Mouse (Mus musculus) lung, embryonic 15.5 days (tissue): ENCODE data around the gene E030018B13Rik. TPM values are rescaled to one million over a fixed set of nuclear protein-coding genes. Genes with fewer than 3 reads are reported as not detected.

Experiments
- ATAC-seq: fragments of 200-750 bp; cut with Nextera tagmentation; 2 replicates; pipeline ENCODE4 v1.8.0; 2017; ENCODE audit warnings: moderate number of reproducible peaks, borderline replicate concordance; ENCODE audit not compliant: low FRiP score, low TSS enrichment; ENCODE audit errors: extremely low read depth
- H3K27ac ChIP-seq: fragments of 300-500 bp; sonication (generic); 2 replicates; pipeline ENCODE4 v1.5.1; 2015; ENCODE audit warnings: moderate library complexity, mild to moderate bottlenecking, inconsistent platforms
- H3K27me3 ChIP-seq: fragments of 300-500 bp; sonication (generic); 2 replicates; pipeline ENCODE4 v1.6.1; 2015; ENCODE audit warnings: inconsistent platforms
- H3K36me3 ChIP-seq: fragments of 300-500 bp; sonication (generic); 2 replicates; pipeline ENCODE4 v1.6.1; 2015; ENCODE audit warnings: inconsistent platforms
- H3K4me1 ChIP-seq: fragments of 300-500 bp; sonication (generic); 2 replicates; pipeline ENCODE4 v1.6.1; 2015; ENCODE audit warnings: inconsistent platforms
- H3K4me2 ChIP-seq: fragments of 300-500 bp; sonication (generic); 2 replicates; pipeline ENCODE4 v1.6.1; 2015; ENCODE audit warnings: inconsistent platforms, mild to moderate bottlenecking, moderate library complexity
- H3K4me3 ChIP-seq: fragments of 300-500 bp; sonication (generic); 2 replicates; pipeline ENCODE4 v1.5.1; 2015; ENCODE audit warnings: mild to moderate bottlenecking, inconsistent platforms
- H3K9ac ChIP-seq: fragments of 300-500 bp; sonication (generic); 2 replicates; pipeline ENCODE4 v1.6.1; 2015; ENCODE audit warnings: inconsistent platforms
- H3K9me3 ChIP-seq: fragments of 300-500 bp; sonication (generic); 2 replicates; pipeline ENCODE4 v1.6.1; 2016; ENCODE audit warnings: inconsistent platforms
- WGBS: fragments of 180-500 bp; shearing (Covaris S2); methylation state at CpG from one replicate; pipeline ENCODE4 v1.1.7; 2015; 5-methylcytosine and 5-hydroxymethylcytosine counted together
- polyA plus RNA-seq: library from polyadenylated mRNA; unstranded; fragments of >200 nt; fragmentation: Nextera tagmentation; extraction: Ambion mirVana; gene quantifications from 2 replicates; pipeline ENCODE4 v1.2.1, GENCODE M21; 2015

The E030018B13Rik gene
- polyA plus RNA-seq, 1 experiment from 2014 or later: 0.15 TPM

DNA sequence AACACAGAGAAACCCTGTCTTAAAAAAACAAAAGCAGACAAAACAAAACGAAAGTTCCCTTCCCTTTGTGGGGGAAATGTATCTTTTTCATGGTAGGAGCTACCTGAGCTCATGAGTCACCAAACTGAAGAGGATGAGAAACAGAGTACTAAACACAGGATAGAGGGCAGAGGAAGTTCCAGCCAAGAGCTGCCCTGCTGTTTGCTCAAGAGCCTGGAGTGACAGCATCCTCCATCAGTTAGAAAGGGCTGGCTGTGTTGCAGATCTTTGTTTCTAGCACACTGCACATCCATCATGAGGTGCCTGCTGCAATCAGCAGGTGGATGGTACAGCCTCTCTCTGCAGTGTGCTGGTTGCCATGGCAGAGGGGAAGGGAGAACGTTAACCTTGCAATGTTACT lies 27.3 kb downstream of the E030018B13Rik start:
- no peaks in the 10 kb centered on the region for H3K27me3 ChIP-seq
- no peaks in the 10 kb centered on the region for H3K9me3 ChIP-seq
- H3K27ac ChIP-seq: no peak overlapping the region
- no peaks in the 10 kb centered on the region for H3K36me3 ChIP-seq
- no peak overlapping the region for H3K4me2 ChIP-seq
- no peak overlapping the region for H3K4me3 ChIP-seq
- H3K4me1 ChIP-seq: peaks cover 10% of the 10 kb centered on the region
- 42% methylated on average over 2 of the region's 2 CpGs for WGBS
- ATAC-seq: no peak
- H3K9ac ChIP-seq: no peak overlapping the region

DNA sequence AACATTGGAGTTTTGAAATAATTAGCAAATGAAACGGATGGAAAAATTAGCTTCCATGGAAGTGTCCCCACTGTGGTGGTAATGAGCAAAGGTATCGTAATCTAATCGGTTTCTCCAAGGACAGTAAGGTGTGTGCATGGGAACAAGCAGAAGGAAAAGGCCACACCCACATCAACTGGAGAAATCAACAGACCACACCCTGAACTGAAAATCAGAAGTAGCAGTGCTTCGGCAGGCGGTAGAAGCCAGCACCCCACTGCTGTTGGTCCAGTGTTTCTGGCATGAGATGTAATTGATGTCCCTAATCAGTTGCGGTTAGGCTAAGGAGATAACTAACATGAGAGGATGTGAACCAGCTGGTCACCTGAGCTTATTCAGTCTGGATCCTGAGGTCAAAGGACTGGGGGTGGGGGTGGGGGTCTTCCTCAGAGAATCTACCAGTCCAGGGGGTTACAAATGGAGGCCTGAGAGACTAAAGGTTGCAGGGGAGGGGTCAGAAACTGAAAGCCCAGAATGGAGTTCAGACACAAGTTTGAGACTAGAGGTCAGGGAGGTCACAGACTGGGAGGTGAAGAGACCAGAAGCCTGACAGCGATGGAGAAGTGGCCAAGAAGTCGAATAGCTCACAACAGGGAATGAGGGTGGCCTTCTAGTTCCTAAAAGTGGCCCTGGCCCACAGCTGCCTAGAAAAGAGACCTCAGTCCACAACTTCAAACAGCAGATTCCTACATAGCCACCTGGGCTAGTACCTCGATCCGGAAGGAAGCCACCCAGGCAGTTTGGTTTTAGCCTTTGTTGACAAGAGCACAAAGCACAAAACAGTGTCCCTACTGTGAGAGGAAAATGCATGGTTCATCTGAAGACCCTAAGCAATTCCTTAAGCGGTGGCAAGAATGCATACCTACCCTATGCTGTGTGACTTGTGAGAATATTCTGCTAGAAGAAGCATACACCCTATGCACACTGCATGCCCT lies 31.1 kb downstream of the E030018B13Rik start:
- Histone ChIP-seq H3K9ac (no peak overlapping the region), H3K9me3 (no peaks in the 10 kb centered on the region), H3K27ac (no peak overlapping the region), H3K4me2 (no peak overlapping the region), H3K27me3 (no peaks in the 10 kb centered on the region), H3K4me3 (no peak overlapping the region), H3K36me3 (no peaks in the 10 kb centered on the region), H3K4me1 (no peaks in the 10 kb centered on the region)
- WGBS: 51% methylated on average over 11 of the region's 11 CpGs
- ATAC-seq: no peak

DNA sequence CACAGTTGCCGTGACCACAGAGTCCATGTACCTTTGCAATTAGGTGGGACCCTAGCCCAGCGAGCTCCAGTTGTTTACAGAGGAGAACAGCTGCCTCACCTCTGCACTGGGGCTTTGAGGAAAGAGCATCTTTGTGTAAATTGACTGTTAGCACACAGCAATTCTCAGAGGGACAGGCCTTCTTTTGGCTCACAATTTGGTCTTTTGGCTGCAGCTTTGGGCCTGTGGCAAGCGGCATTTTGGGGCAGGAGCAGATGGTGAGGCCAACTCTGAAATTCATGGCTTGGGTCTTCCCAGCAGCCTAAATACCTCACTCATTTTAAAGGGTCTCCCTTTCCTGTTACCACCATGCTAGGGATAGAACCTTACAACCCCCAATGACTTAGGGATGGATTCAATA lies 32.5 kb downstream of the E030018B13Rik start:
- no peak overlapping the region for H3K4me3 ChIP-seq
- H3K4me2 ChIP-seq: no peak overlapping the region
- H3K9me3 ChIP-seq: no peaks in the 10 kb centered on the region
- no peaks in the 10 kb centered on the region for H3K36me3 ChIP-seq
- 45% methylated on average over 3 of the region's 3 CpGs for WGBS
- H3K27ac ChIP-seq: no peak overlapping the region
- ATAC-seq: no peak
- no peaks in the 10 kb centered on the region for H3K4me1 ChIP-seq
- H3K9ac ChIP-seq: no peak overlapping the region
- H3K27me3 ChIP-seq: no peaks in the 10 kb centered on the region

DNA sequence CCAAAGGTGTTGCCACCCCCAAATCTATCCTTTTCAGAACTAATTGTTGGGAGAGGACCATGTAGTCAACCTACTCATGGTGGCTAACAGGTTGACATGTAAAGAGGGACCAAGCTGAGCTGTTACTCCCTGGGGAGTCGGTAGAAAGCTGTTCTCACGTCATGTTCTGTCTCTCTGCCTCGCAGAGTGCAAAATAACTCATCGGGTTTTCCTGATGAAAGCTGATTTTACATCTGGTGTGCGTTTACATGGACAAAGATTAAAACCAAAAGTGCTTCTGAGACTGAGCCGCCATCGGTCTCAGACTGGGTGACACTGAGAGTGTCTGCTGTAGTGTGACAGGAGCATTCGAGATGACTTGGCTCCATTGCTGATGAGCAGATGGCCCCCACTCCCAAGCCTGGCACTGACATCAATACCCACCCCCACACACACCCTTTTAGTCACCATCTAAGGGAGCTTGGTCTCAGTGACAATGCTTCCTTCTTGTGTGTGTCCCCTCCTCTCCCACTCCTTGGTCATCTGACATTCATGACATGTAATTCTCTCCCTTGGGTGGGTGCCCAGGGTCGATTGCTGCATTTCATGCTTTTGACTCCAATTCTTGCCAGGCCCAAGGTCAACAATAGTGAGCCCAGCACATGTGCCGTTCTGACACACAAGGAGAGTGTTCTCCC lies 34.4 kb downstream of the E030018B13Rik start:
- Histone ChIP-seq H3K4me3 (no peak overlapping the region), H3K4me2 (no peak overlapping the region), H3K9ac (no peak overlapping the region), H3K9me3 (no peaks in the 10 kb centered on the region), H3K27ac (no peak overlapping the region), H3K36me3 (no peaks in the 10 kb centered on the region), H3K27me3 (no peaks in the 10 kb centered on the region), H3K4me1 (no peaks in the 10 kb centered on the region)
- no peak for ATAC-seq
- 73% methylated on average over 10 of the region's 10 CpGs for WGBS

DNA sequence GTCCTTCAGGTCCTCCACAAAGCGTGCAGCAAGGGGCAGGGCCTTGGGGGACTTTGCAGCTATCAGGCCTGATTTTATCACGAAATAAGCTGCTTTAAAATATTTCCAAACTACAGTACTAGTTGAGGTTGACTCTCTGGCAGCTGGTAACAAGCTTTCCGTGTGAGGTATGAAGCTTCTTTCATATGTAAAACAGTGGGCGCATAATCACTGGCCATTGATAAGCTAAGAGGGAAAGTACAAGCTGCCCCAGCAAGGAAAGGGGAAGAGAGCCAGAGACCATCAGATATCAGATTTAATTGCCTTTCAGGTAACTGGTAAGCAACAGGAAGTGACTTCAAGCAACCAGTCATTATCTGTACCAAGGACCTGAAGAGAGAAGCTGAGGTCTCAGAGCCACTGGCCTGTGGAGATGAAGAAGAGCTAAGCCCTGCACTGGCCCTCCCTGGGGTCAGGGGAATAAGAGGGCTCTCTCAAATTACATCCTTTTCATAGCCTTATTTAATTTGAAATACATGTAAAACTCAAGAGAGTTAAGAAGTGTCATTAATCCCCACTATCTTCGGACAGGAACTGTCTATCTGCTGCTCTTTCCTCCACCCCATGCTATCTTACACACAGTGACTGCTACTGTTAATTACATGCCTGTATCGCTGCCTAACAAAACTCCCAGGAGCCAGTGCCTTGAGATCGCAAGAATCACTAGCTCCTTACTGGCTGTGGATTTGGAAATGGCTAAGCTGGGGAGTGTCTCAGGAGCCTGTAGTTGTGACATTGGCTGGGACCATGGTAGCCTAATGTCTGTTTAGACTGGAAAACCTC lies 35.6 kb downstream of the E030018B13Rik start:
- H3K36me3 ChIP-seq: no peaks in the 10 kb centered on the region
- H3K4me3 ChIP-seq: no peak overlapping the region
- H3K4me1 ChIP-seq: no peaks in the 10 kb centered on the region
- H3K27ac ChIP-seq: no peak overlapping the region
- H3K9ac ChIP-seq: no peak overlapping the region
- no peaks in the 10 kb centered on the region for H3K9me3 ChIP-seq
- H3K27me3 ChIP-seq: no peaks in the 10 kb centered on the region
- ATAC-seq: no peak
- 60% methylated on average over 7 of the region's 7 CpGs for WGBS
- no peak overlapping the region for H3K4me2 ChIP-seq

DNA sequence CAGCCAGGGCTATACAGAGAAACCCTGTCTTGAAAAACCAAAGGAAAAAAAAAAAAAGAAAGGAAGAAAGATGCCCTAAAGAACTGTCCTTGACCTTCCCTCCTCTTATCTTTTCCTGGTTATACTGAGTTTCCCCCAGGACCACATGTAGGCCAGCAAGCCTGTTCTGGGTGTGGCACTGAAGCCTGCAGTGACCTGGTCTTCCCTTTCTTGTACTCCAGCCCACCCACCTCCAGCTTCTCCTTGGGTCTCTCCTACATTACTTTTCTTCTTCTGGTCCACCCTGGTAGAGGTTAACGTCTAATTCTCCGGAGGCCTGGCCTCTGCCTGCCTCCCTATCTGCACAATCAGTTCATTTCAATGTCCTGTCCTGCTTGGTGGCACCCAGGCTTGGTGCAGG lies 38.8 kb downstream of the E030018B13Rik start:
- no peak for ATAC-seq
- no peaks in the 10 kb centered on the region for H3K4me1 ChIP-seq
- H3K27me3 ChIP-seq: no peaks in the 10 kb centered on the region
- no peaks in the 10 kb centered on the region for H3K36me3 ChIP-seq
- H3K4me3 ChIP-seq: no peak overlapping the region
- no peaks in the 10 kb centered on the region for H3K9me3 ChIP-seq
- H3K4me2 ChIP-seq: no peak overlapping the region
- no peak overlapping the region for H3K27ac ChIP-seq
- no peak overlapping the region for H3K9ac ChIP-seq
- WGBS: 96% methylated on average over 2 of the region's 2 CpGs

DNA sequence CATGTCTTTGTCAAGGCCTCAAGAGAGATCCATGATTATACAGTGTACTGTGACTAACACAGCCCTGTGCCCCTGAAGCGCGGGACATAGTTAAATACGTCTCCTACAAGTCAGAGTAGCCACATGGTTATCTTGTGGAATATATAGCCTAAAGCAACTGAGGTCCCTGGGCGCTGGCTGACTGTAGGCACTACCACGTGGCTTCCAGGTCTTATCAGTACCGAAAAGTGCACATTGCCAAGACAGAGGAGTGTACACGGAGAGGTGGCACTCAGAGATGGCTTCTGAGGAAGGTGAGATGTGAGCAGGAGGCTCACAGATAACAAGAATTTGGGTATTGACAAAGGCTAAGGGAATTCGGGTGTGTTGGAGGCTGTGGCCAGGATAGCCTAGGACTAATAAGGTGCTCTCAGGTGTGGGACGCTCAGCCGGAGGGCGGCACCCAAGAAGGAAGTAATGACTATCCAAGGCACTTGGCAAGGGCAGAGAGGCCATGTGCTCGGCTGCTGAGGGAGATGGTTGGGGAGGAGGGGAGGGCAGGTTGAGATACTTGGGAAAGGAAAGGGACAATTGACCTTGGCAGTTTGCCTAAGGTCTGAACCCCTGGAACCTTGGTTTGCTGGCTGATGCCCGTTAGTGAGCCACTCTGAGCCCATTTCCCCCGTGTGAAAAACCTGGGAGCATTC lies 39.6 kb downstream of the E030018B13Rik start:
- no peaks in the 10 kb centered on the region for H3K36me3 ChIP-seq
- no peaks in the 10 kb centered on the region for H3K27me3 ChIP-seq
- H3K4me1 ChIP-seq: no peaks in the 10 kb centered on the region
- H3K27ac ChIP-seq: no peak overlapping the region
- no peak overlapping the region for H3K9ac ChIP-seq
- no peak overlapping the region for H3K4me2 ChIP-seq
- 67% methylated on average over 14 of the region's 14 CpGs for WGBS
- 0 out of 2 replicates have a peak, but pooled peaks have one; percentile 22 for ATAC-seq
- no peak overlapping the region for H3K4me3 ChIP-seq
- no peaks in the 10 kb centered on the region for H3K9me3 ChIP-seq

DNA sequence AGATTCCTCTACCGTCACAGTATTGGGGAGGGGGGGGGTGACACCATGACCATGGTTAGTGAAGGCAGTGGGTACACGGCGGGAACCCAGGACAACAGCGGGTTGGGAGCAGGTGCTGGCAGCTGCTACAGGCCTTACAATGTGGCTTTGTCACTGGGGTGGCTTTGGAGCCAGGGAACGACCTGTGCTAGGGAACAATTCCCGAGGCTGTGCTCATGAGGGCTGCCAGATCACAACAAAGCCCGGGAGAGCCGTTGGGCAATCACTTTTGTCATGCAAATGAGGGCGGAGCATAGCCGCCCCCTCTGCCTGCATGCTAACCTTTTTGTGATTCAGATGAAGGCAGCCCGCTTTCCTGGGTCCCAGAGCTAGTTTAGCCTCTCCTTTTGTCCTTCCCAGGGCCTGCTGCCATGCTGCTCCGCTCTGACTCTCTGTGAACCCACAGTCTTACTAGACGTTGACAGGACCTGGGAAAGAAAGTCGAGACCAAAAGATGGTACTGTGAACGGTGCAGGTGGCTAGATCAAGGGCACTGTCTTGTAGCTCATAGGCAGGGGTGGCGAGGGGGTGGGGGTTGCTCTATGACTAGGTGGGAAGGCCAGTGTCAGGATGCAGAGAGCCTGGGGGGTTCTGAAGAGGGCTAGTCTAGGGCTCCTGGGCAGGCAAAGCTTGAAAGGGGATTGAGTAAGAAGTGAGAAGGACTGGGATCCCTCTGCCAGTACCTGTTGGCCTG lies 40.5 kb downstream of the E030018B13Rik start:
- Histone ChIP-seq H3K4me1 (no peaks in the 10 kb centered on the region), H3K36me3 (no peaks in the 10 kb centered on the region), H3K4me3 (no peak overlapping the region), H3K27me3 (no peaks in the 10 kb centered on the region), H3K9ac (no peak overlapping the region), H3K4me2 (no peak overlapping the region), H3K27ac (no peak overlapping the region), H3K9me3 (no peaks in the 10 kb centered on the region)
- 28% methylated on average over 16 of the region's 16 CpGs for WGBS
- ATAC-seq: 0 out of 2 replicates have a peak, but pooled peaks have one; percentile 4

DNA sequence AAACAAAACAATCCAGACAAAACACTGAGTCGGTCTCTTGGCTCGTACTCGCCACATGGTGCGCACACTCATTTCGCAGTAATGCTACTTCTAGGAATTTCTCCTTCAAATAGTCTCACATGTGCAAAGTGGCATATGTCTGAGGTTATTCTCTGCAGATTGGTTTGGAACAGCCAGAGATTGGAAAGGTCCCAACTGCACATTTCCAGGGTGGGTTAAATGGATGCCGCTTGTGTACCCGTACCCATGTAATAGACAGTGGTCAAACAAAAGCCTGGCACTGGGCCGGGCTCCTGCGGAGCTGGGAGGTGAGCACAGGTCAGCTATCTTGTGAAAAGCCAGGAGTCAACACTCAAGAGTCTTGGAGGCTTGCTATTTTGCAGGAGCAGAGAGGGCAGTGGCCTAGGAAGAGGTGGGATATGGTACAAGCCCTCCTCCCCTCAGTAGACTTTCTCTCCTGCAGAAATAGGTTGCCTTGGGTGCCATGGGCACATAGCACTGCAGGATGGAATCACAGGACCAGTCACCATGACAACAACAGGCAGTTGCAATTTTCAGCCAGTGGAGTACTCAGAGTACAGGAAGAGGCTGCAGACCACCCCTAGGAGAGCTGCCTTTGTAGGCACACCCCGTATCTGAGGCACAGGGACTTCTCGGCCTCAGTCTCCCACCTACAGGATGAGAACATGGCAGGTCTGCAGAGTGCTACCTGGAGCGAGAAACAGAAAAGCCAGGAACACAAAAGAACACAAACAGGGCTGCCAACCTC lies 41.4 kb downstream of the E030018B13Rik start:
- Histone ChIP-seq H3K4me2 (no peak overlapping the region), H3K4me3 (no peak overlapping the region), H3K27me3 (no peaks in the 10 kb centered on the region), H3K36me3 (no peaks in the 10 kb centered on the region), H3K9me3 (no peaks in the 10 kb centered on the region), H3K27ac (no peak overlapping the region), H3K9ac (no peak overlapping the region), H3K4me1 (no peaks in the 10 kb centered on the region)
- WGBS: 79% methylated on average over 12 of the region's 12 CpGs
- no peak for ATAC-seq

DNA sequence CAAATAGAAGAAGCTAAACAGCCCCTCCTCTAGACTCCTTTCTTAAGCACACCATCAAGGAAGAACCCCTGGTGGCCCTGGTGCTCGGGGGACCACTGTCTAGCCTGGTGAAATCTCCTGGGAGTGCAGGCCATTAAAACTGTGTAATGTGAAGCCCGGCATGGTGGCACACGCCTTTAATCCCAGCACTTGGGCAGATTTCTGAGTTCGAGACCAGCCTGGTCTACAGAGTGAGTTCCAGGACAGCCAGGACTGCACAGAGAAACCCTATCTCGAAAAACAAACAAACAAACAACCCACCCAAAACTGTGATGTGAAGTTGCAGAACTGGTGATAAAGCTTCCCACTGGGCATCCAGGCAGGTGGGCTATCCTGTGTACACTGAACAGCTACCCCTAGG lies 47.0 kb downstream of the E030018B13Rik start:
- Histone ChIP-seq H3K4me1 (no peaks in the 10 kb centered on the region), H3K9ac (no peak overlapping the region), H3K4me3 (no peak overlapping the region), H3K4me2 (no peak overlapping the region), H3K27ac (no peak overlapping the region), H3K9me3 (no peaks in the 10 kb centered on the region), H3K27me3 (no peaks in the 10 kb centered on the region), H3K36me3 (no peaks in the 10 kb centered on the region)
- ATAC-seq: no peak
- WGBS: 57% methylated on average over 5 of the region's 5 CpGs
